Mouse (Mus musculus) hindbrain, embryonic 14.5 days (tissue): ENCODE measurements around the gene Akap14. TPM values are rescaled to one million over a fixed set of nuclear protein-coding genes. Genes with fewer than 3 reads are reported as not detected.

Experiments
- ATAC-seq: fragments of 200-750 bp; cut with Nextera tagmentation; 2 replicates; pipeline ENCODE4 v1.8.0; 2017; ENCODE audit warnings: moderate number of reproducible peaks, mild to moderate bottlenecking, moderate TSS enrichment, moderate library complexity; ENCODE audit not compliant: low FRiP score
- DNase-seq: peaks from one replicate; pipeline ENCODE4 v3.0.0-alpha.2; 2015; ENCODE audit warnings: low spot score
- H3K27ac ChIP-seq: fragments of 300-500 bp; sonication (generic); 2 replicates; pipeline ENCODE4 v1.5.1; 2014; ENCODE audit warnings: mild to moderate bottlenecking, moderate library complexity
- H3K27me3 ChIP-seq: fragments of 300-500 bp; sonication (generic); 2 replicates; pipeline ENCODE4 v1.6.1; 2014; ENCODE audit warnings: mild to moderate bottlenecking, low read length, mixed read lengths; ENCODE audit not compliant: control insufficient read depth, insufficient read depth
- H3K36me3 ChIP-seq: fragments of 300-500 bp; sonication (generic); replicated peaks from 2 replicates; pipeline ENCODE4 v1.6.1; 2014; ENCODE audit not compliant: control insufficient read depth, insufficient read depth
- H3K4me1 ChIP-seq: fragments of 300-500 bp; sonication (generic); replicated peaks from 2 replicates; pipeline ENCODE4 v1.6.1; 2014; ENCODE audit warnings: antibody characterized with exemption, low read length, mixed read lengths; ENCODE audit not compliant: control insufficient read depth, insufficient read depth
- H3K4me2 ChIP-seq: fragments of 300-500 bp; sonication (generic); replicated peaks from 2 replicates; pipeline ENCODE4 v1.6.1; 2014; ENCODE audit warnings: mild to moderate bottlenecking, moderate library complexity
- H3K4me3 ChIP-seq: fragments of 300-500 bp; sonication (generic); replicated peaks from 2 replicates; pipeline ENCODE4 v1.5.1; 2014; ENCODE audit warnings: mild to moderate bottlenecking, low read length
- H3K9ac ChIP-seq: fragments of 300-500 bp; sonication (generic); 2 replicates; pipeline ENCODE4 v1.6.1; 2014
- H3K9me3 ChIP-seq: fragments of 300-500 bp; sonication (generic); 2 replicates; pipeline ENCODE4 v1.6.1; 2016; ENCODE audit warnings: low read length; ENCODE audit not compliant: control insufficient read depth
- WGBS: fragments of 180-500 bp; shearing (Covaris S2); extraction: QIAGEN DNeasy Blood & Tissue Kit; methylation state at CpG from one replicate; pipeline ENCODE4 v1.1.7; 2014; 5-methylcytosine and 5-hydroxymethylcytosine counted together
- polyA plus RNA-seq: library from polyadenylated mRNA; unstranded; fragments of >200 nt; fragmentation: Nextera tagmentation; extraction: Ambion mirVana; gene quantifications from 2 replicates; pipeline ENCODE4 v1.2.1, GENCODE M21; 2014

The Akap14 gene
- polyA plus RNA-seq, 1 experiment from 2014 or later = 0.35 TPM

- no peaks in the 10 kb centered on the region; the same call in 1 of the 2 replicates for H3K4me1 ChIP-seq
- no peak overlapping the region for H3K9ac ChIP-seq
- DNase-seq = no peak
- H3K27ac ChIP-seq = no peak overlapping the region
- no peak overlapping the region for H3K4me3 ChIP-seq
- 85% methylated on average over 4 of the region's 4 CpGs for WGBS
- peak overlapping the region; percentile 60 for H3K4me2 ChIP-seq
- no peak for ATAC-seq
- no peaks in the 10 kb centered on the region for H3K36me3 ChIP-seq
- no peaks in the 10 kb centered on the region for H3K9me3 ChIP-seq
- no peaks in the 10 kb centered on the region for H3K27me3 ChIP-seq
These were observed 57.8 kb downstream of the Akap14 start for GRCm38 (mm10) chrX:37110881-37111193.

DNA sequence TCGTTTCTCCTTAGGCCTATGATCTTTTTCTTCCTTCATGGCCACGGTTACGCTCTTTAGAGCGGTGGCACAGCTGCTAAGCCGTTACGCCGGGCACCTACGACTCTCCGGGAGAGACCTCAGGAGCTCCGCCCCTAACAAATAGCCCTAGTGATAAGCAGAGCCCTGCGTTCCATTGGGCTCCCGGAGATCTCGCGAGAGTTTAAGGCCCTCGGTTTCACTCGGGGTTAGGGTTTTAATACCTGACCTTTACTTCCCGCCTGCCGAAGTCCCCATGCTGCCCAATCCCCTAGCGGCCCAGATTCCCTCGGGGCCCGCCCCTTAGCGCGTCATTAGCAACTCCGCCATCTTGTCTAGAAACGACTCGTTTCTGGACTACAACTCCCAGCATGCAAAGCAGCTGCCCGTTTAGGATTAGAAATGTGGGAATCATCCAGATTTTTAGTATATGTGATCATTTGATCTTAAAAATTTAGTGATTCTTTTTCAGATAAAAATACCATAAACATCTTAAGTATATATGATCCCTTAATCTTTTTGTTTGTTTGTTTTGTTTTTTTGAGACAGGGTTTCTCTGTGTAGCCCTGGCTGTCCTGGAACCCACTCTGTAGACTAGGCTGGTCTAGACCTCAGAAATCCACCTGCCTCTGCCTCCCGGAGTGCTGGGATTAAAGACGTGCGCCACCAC is 58.3 kb downstream of the Akap14 start, which contains the start of gene Upf3b:
Gene Upf3b (minus strand): TSS at position 130 of the 688 bp plus-strand sequence.
- H3K9me3 ChIP-seq = no peaks in the 10 kb centered on the region
- H3K27me3 ChIP-seq = no peaks in the 10 kb centered on the region
- H3K9ac ChIP-seq = peak within 1 kb of the TSS; percentile 61
- H3K4me1 ChIP-seq = no peaks in the 10 kb centered on the region; the same call in 1 of the 2 replicates
- ATAC-seq (peak; percentile 97), DNase-seq (peak; percentile 89)
- H3K36me3 ChIP-seq = no peaks in the 10 kb centered on the region
- H3K27ac ChIP-seq = peak within 1 kb of the TSS; percentile 86
- 16% methylated on average over 30 of the region's 30 CpGs for WGBS
- H3K4me2 ChIP-seq = peak within 1 kb of the TSS; percentile 60
- peak within 1 kb of the TSS; percentile 46 for H3K4me3 ChIP-seq

GRCm38 (mm10) chrX:37109526-37110192 is 59.0 kb downstream of the Akap14 start:
- no peak for DNase-seq
- Histone ChIP-seq H3K4me1 (no peaks in the 10 kb centered on the region; the same call in 1 of the 2 replicates), H3K4me3 (peak overlapping the region; percentile 46), H3K36me3 (no peaks in the 10 kb centered on the region), H3K4me2 (peak overlapping the region; percentile 60), H3K9me3 (no peaks in the 10 kb centered on the region), H3K27ac (peak overlapping the region; percentile 86), H3K9ac (peak overlapping the region; percentile 61), H3K27me3 (no peaks in the 10 kb centered on the region)
- ATAC-seq = peak; percentile 80
- WGBS = 17% methylated on average over 27 of the region's 27 CpGs

DNA sequence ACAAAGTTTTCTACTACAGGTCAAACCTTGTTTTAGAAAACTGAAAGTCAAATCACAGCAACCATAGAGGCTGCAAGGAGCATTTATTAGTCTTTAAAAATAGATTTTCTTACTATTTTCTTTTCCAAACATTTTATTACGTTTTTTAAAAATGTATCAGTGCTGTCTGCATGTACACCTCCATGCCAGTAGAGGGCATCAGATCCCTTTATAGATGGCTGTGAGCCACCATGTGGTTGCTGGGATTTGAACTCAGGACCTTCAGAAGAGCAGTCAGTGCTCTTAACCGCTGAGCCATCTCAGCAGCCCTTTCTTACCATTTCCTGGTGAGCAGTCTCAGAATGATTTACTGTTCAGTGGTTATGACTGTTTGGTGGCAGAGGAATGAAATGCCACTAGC is 64.8 kb downstream of the Akap14 start:
- ATAC-seq (no peak), DNase-seq (no peak)
- no peak overlapping the region for H3K4me3 ChIP-seq
- H3K27me3 ChIP-seq = no peaks in the 10 kb centered on the region
- no peak overlapping the region for H3K4me2 ChIP-seq
- no peak overlapping the region for H3K9ac ChIP-seq
- WGBS = 75% methylated on average over 2 of the region's 2 CpGs
- H3K9me3 ChIP-seq = no peaks in the 10 kb centered on the region
- H3K27ac ChIP-seq = no peak overlapping the region
- H3K36me3 ChIP-seq = peaks cover 13% of the 10 kb centered on the region; the same call in 1 of the 2 replicates
- H3K4me1 ChIP-seq = no peaks in the 10 kb centered on the region; the same call in 1 of the 2 replicates

Other genes starting within 250 kb of the Akap14 start
- 70.7 and 76.1 TPM in 2 replicates for gene Sept6, start 177.0 kb downstream of the Akap14 start, polyA plus RNA-seq
- gene Sowahd, start 120.0 kb downstream of the Akap14 start, polyA plus RNA-seq = not detected in 2 replicates
- gene Rpl39, start 83.4 kb downstream of the Akap14 start, polyA plus RNA-seq = 293 and 367 TPM in 2 replicates
- 20.6 and 23.4 TPM in 2 replicates for gene Upf3b, start 58.5 kb downstream of the Akap14 start, polyA plus RNA-seq
- 23.5 and 23.8 TPM in 2 replicates for gene Nkap, start 42.0 kb downstream of the Akap14 start, polyA plus RNA-seq
- gene Ndufa1, start 22.3 kb upstream of the Akap14 start, polyA plus RNA-seq = 720 and 850 TPM in 2 replicates
- gene Rnf113a1, start 22.4 kb upstream of the Akap14 start, polyA plus RNA-seq = 23.3 and 28.3 TPM in 2 replicates
- gene Gm9, start 42.2 kb upstream of the Akap14 start, polyA plus RNA-seq = not detected in 2 replicates
- not detected in 2 replicates for gene Rhox1, start 53.4 kb upstream of the Akap14 start, polyA plus RNA-seq
- not detected in 2 replicates for gene Rhox2a, start 76.1 kb upstream of the Akap14 start, polyA plus RNA-seq
- gene Rhox3a, start 81.1 kb upstream of the Akap14 start, polyA plus RNA-seq = not detected in 2 replicates
- not detected in 2 replicates for gene Rhox4a, start 96.5 kb upstream of the Akap14 start, polyA plus RNA-seq
- not detected in 2 replicates for gene Rhox3a2, start 211.2 kb upstream of the Akap14 start, polyA plus RNA-seq
- not detected in 2 replicates for gene Rhox4a2, start 222.0 kb upstream of the Akap14 start, polyA plus RNA-seq
- not detected in 2 replicates for gene Rhox2b, start 243.2 kb upstream of the Akap14 start, polyA plus RNA-seq